16 mouse cellular contexts compared by ENCODE assay signal in the genomic region with DNA sequence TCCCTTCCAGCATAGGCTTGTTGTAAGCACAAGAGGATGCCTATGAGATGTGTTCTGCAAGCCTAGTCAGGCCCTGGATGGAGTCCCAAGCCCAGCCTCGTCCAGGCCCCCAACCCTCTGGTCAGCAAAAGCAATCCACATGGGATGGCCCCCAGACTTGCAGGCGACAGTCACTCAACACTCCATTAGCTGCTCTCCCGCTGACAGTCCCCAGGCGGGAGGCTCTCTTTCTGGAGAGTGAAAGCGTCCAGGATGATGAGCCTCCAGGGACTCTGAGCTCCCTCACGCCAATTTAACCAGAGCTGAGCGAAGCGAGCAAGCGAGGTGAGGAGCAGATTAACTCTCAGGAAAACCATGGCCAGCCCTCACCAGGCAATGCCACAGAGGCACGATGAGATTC.
DNase-seq lines count a peak whose midpoint lies in the region; ATAC-seq and TF ChIP-seq lines count a peak whose summit lies in the region.
"Had no signal": no experiment of that assay in that cellular context is flagged by ENCODE, and none has a peak within 500 bp of the region (broad histone marks: within the 10 kb centered on the region; RNA-seq: fewer than 3 reads in every experiment).

No protein-coding gene starts in this region.

- peak overlapping the region; percentile 52; the same call in 1 of the 2 replicates for H3K27ac ChIP-seq in lung, embryonic 14.5 days (ENCODE audit: low read depth)
- H3K27ac ChIP-seq in heart, embryonic 10.5 days = 0 out of 2 replicates have a peak overlapping the region, but pooled peaks have one; percentile 19
- H3K27ac ChIP-seq in limb, embryonic 10.5 days = peak overlapping the region; percentile 61
- H3K27ac ChIP-seq: forebrain, embryonic 10.5 days; limb, embryonic 12.5 days; midbrain, embryonic 15.5 days; neural tube, embryonic 15.5 days had no signal

- no peak overlapping the region for H3K4me2 ChIP-seq in lung, embryonic 14.5 days
- H3K4me2 ChIP-seq: limb, embryonic 12.5 days; midbrain, embryonic 15.5 days; neural tube, embryonic 15.5 days had no signal

- H3K27me3 ChIP-seq in lung, embryonic 14.5 days (ENCODE audit: insufficient read depth, low read length) = no peaks in the 10 kb centered on the region
- peaks cover 22% of the 10 kb centered on the region for H3K27me3 ChIP-seq in heart, embryonic 10.5 days (ENCODE audit: insufficient read depth, poor library complexity, severe bottlenecking)
- H3K27me3 ChIP-seq in limb, embryonic 10.5 days (ENCODE audit: low read depth, poor library complexity, severe bottlenecking) = peaks cover 25% of the 10 kb centered on the region
- H3K27me3 ChIP-seq: midbrain, embryonic 15.5 days had no signal

- peaks cover 29% of the 10 kb centered on the region for H3K4me1 ChIP-seq in lung, embryonic 14.5 days (ENCODE audit: insufficient read depth)
- H3K4me1 ChIP-seq in heart, embryonic 10.5 days = peaks cover 64% of the 10 kb centered on the region
- peaks cover 89% of the 10 kb centered on the region for H3K4me1 ChIP-seq in limb, embryonic 10.5 days
- H3K4me1 ChIP-seq: midbrain, embryonic 15.5 days had no signal

- WGBS in lung, embryonic 14.5 days = 29% methylated on average over 10 of the region's 10 CpGs
- 9% methylated on average over 10 of the region's 10 CpGs for WGBS in heart, embryonic 10.5 days
- 17% methylated on average over 10 of the region's 10 CpGs for WGBS in limb, embryonic 10.5 days

- H3K36me3 ChIP-seq in lung, embryonic 14.5 days (ENCODE audit: insufficient read depth) = no peaks in the 10 kb centered on the region
- H3K36me3 ChIP-seq in heart, embryonic 10.5 days = no peaks in the 10 kb centered on the region
- no peaks in the 10 kb centered on the region for H3K36me3 ChIP-seq in limb, embryonic 10.5 days
- H3K36me3 ChIP-seq: forebrain, embryonic 10.5 days; G1E; limb, embryonic 12.5 days; midbrain, embryonic 15.5 days; neural tube, embryonic 15.5 days had no signal

- peak; percentile 64 for ATAC-seq in lung, embryonic 14.5 days (ENCODE audit: insufficient read depth)
- ATAC-seq: midbrain, embryonic 15.5 days had no signal

- H3K4me3 ChIP-seq in lung, embryonic 14.5 days (ENCODE audit: low read depth, low read length) = no peak overlapping the region
- no peak overlapping the region for H3K4me3 ChIP-seq in heart, embryonic 10.5 days
- no peak overlapping the region for H3K4me3 ChIP-seq in limb, embryonic 10.5 days
- H3K4me3 ChIP-seq: forebrain, embryonic 10.5 days; limb, embryonic 12.5 days; midbrain, embryonic 15.5 days; neural tube, embryonic 15.5 days had no signal

- H3K9ac ChIP-seq in lung, embryonic 14.5 days = no peak overlapping the region
- H3K9ac ChIP-seq: limb, embryonic 12.5 days; midbrain, embryonic 15.5 days; neural tube, embryonic 15.5 days had no signal

- DNase-seq in gastrocnemius, adult 18-20 months (ENCODE audit: low spot score) = peak; percentile 36
- no peak for DNase-seq in gastrocnemius, postnatal 10 days
- peak; percentile 84 for DNase-seq in lung, embryonic 14.5 days
- DNase-seq in lung, postnatal 14 days = no peak
- no peak for DNase-seq in heart, embryonic 10.5 days (ENCODE audit: low spot score)
- DNase-seq in limb, embryonic 10.5 days (ENCODE audit: low spot score) = no peak
- DNase-seq in urinary bladder, adult 2 months (ENCODE audit: low spot score) = no peak
- no peak for DNase-seq in testis, postnatal 14 days (ENCODE audit: low spot score)
- DNase-seq: embryo, embryonic 11 days; lung, adult 18-20 months; thymus, adult 2 months had no signal

- H3K9me3 ChIP-seq in lung, embryonic 14.5 days (ENCODE audit: low read depth, low read length) = peaks cover 4% of the 10 kb centered on the region; the same call in 1 of the 2 replicates
- H3K9me3 ChIP-seq in heart, embryonic 10.5 days = peaks cover 6% of the 10 kb centered on the region; the same call in 1 of the 2 replicates
- H3K9me3 ChIP-seq in limb, embryonic 10.5 days (replicated peaks) = no peaks in the 10 kb centered on the region
- H3K9me3 ChIP-seq: limb, embryonic 12.5 days; midbrain, embryonic 15.5 days; neural tube, embryonic 15.5 days had no signal

- TF ChIP-seq CTCF in lung, embryonic 14.5 days (IDR thresholded peaks at IDR 0.05; ENCODE audit: low read depth) = no peak

Comparison
In these comparisons a context has a peak if more than half of its experiments do, and no peak if none do; other contexts are left out.
1. DNase-seq: peak in gastrocnemius, adult 18-20 months (single experiment) and lung, embryonic 14.5 days (single experiment); none in gastrocnemius, postnatal 10 days (single experiment), lung, postnatal 14 days (single experiment), heart, embryonic 10.5 days (single experiment), limb, embryonic 10.5 days (single experiment), urinary bladder, adult 2 months (single experiment) and testis, postnatal 14 days (single experiment).
2. Peak in every context shown above with its lines, with median percentiles within 50 percentile points of each other: H3K27ac ChIP-seq.